Mouse (Mus musculus): ENCODE results near the gene Gm3776. TPM values are rescaled to one million over a fixed set of nuclear protein-coding genes. Genes with fewer than 3 reads are reported as not detected.
A peak's percentile ranks its signal among the peaks of the same experiment; 100 is the strongest.
"Not testable (repeated sequence)": the region's sequence is repeated elsewhere in the genome, so short reads cannot be mapped to it uniquely, and the experiment has no call there.

The Gm3776 gene
- not detected for total RNA-seq (2021)
- long read RNA-seq, experiment 1: 0 reads
- long read RNA-seq, experiment 2: 0 reads

GRCm38 (mm10) chr9:78256914-78257313, at the start of gene Gm3776:
Gene Gm3776 (plus strand): TSS chr9:78257129.
- intact Hi-C loops (cut with DNase I); DNase-seq: not testable (repeated sequence)

GRCm38 (mm10) chr9:78208956-78209355, 48.0 kb upstream of the Gm3776 start:
- intact Hi-C loops (cut with DNase I): no loop called here

GRCm38 (mm10) chr9:78210079-78210478, 46.9 kb upstream of the Gm3776 start:
- intact Hi-C loops (cut with DNase I): no loop called here

More at GRCm38 (mm10) chr9:78208956-78209355, 48.0 kb upstream of the Gm3776 start:
- no peak for DNase-seq

GRCm38 (mm10) chr9:78210821-78211220, 46.1 kb upstream of the Gm3776 start:
- DNase-seq: no peak
- intact Hi-C loops (cut with DNase I): no loop called here

More at GRCm38 (mm10) chr9:78210079-78210478, 46.9 kb upstream of the Gm3776 start:
- no peak for DNase-seq

- intact Hi-C loops (cut with DNase I): no loop called here
Measured at GRCm38 (mm10) chr9:78211521-78211920, 45.4 kb upstream of the Gm3776 start.

GRCm38 (mm10) chr9:78212341-78213049, 44.4 kb upstream of the Gm3776 start:
- peak; percentile 20 to 37 for DNase-seq
- intact Hi-C loops (cut with DNase I): no loop called here

More at GRCm38 (mm10) chr9:78211521-78211920, 45.4 kb upstream of the Gm3776 start:
- DNase-seq: no peak

- no peak for DNase-seq
- intact Hi-C loops (cut with DNase I): no loop called here
Measured at GRCm38 (mm10) chr9:78217074-78217473, 39.9 kb upstream of the Gm3776 start.

- no peak for DNase-seq
- intact Hi-C loops (cut with DNase I): no loop called here
Measured at GRCm38 (mm10) chr9:78222616-78223015, 34.3 kb upstream of the Gm3776 start.

GRCm38 (mm10) chr9:78223221-78223902, 33.6 kb upstream of the Gm3776 start:
- intact Hi-C loops (cut with DNase I): no loop called here
- DNase-seq: no peak

- intact Hi-C loops (cut with DNase I): no loop called here
- no peak for DNase-seq
Measured at GRCm38 (mm10) chr9:78224418-78224817, 32.5 kb upstream of the Gm3776 start.

GRCm38 (mm10) chr9:78225304-78225703, 31.6 kb upstream of the Gm3776 start:
- no peak for DNase-seq
- intact Hi-C loops (cut with DNase I): no loop called here

- intact Hi-C loops (cut with DNase I): no loop called here
Measured at GRCm38 (mm10) chr9:78228122-78228521, 28.8 kb upstream of the Gm3776 start.

GRCm38 (mm10) chr9:78229658-78230057, 27.3 kb upstream of the Gm3776 start:
- intact Hi-C loops (cut with DNase I); DNase-seq: not testable (repeated sequence)

More at GRCm38 (mm10) chr9:78228122-78228521, 28.8 kb upstream of the Gm3776 start:
- no peak for DNase-seq

GRCm38 (mm10) chr9:78230461-78230860, 26.5 kb upstream of the Gm3776 start, which contains the start of gene Gsta1:
Gene Gsta1 (plus strand): TSS chr9:78230656.
- DNase-seq; intact Hi-C loops (cut with DNase I): not testable (repeated sequence)

GRCm38 (mm10) chr9:78233121-78233695, 23.7 kb upstream of the Gm3776 start:
- DNase-seq; intact Hi-C loops (cut with DNase I): not testable (repeated sequence)

- intact Hi-C loops (cut with DNase I): not testable (repeated sequence)
- DNase-seq: peak in 1 of 2 experiments; percentile 2
Measured at GRCm38 (mm10) chr9:78255683-78256470, 1.1 kb upstream of the Gm3776 start.

- peak; percentile 41 to 60 for DNase-seq
- intact Hi-C loops (cut with DNase I): not testable (repeated sequence)
Measured at GRCm38 (mm10) chr9:78259688-78260087, 2.8 kb downstream of the Gm3776 start.

GRCm38 (mm10) chr9:78270945-78271344, 14.0 kb downstream of the Gm3776 start:
- DNase-seq; intact Hi-C loops (cut with DNase I): not testable (repeated sequence)

GRCm38 (mm10) chr9:78282002-78282711, 25.2 kb downstream of the Gm3776 start:
- intact Hi-C loops (cut with DNase I): not testable (repeated sequence)

GRCm38 (mm10) chr9:78289063-78289462, 32.1 kb downstream of the Gm3776 start:
- DNase-seq; intact Hi-C loops (cut with DNase I): not testable (repeated sequence)

More at GRCm38 (mm10) chr9:78282002-78282711, 25.2 kb downstream of the Gm3776 start:
- DNase-seq: not testable (repeated sequence)
